Mouse (Mus musculus) MN1 (cell line): ENCODE data around the gene Gm10772.
"Not testable (repeated sequence)": the region's sequence is repeated elsewhere in the genome, so short reads cannot be mapped to it uniquely, and the experiment has no call there.

Experiments
- DNase-seq: peaks from one replicate; pipeline ENCODE4 v3.0.0-alpha.2; 2016; ENCODE audit warnings: low spot score

Gm10772 gene

DNA sequence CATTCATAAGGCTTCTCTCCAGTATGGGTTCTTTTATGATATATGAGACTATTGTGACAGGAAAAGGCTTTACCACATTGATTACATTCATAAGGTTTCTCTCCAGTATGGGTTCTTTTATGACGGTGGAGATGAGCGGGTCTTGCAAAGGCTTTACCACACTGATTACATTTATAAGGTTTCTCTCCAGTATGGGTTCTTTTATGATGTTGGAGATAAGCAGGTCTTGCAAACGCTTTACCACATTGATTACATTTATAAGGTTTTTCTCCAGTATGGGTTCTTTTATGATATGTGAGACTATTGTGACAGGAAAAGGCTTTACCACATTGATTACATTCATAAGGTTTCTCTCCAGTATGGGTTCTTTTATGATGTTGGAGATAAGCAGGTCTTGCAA lies at the start of gene Gm10772:
Gm10772 (minus strand) TSS at position 101 of the 400 bp plus-strand sequence.
- not testable (repeated sequence) for DNase-seq

DNA sequence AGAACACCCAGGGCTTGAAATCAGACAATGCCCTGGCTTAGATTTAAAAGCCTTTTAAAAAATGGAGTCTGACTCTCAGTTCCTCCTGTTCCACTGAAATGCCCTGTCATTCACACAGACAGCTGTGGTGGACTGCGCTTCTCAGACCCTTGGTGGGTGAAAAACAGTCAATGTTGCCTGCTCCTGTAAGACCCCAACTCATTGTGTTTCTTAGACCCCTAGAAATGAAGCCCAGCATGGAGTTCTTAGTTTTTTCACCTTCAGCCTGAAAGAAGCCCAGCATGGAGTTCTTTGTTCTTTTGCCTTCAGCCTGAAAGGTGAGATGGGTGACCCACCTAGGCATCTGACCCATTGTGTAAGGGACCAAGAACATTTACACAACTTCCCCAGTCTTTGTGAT lies 36.5 kb upstream of the Gm10772 start:
- not testable (repeated sequence) for DNase-seq

DNA sequence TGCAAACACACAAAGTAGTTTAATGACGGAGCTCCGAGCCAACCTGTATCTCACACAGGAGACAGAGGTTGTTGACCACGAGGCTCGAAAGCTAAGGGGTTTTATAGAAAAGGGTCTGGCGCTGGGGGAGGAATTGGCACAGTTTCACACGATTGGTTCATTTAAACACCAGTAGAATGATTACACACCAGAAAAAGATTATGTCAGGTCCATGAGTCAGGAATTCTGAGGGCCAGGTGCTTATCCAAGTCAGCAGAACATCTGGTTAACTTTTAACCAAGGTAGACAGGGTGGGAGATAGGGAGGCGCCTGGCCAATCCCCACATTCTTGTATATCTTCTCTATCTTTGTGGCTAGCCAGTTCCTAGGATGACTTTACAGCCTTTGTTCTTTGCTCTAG lies 35.8 kb upstream of the Gm10772 start:
- DNase-seq, result not testable (repeated sequence)

DNA sequence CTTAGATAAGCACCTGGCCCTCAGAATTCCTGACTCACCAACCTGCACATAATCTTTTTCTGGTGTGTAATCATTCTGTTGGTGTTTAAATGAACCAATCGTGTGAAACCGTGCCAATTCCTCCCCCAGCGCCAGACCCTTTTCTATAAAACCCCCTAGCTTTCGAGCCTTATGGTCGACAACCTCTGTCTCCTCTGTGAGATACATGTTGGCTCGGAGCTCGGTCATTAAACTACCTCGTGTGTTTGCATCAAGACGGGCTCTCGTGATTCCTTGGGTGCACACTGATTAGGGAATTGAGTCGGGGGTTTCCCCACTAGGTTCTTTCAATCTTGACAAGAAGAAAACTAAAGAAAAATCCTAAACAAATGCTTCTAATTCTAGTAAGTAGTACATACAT lies 13.0 kb downstream of the Gm10772 start:
- no peak for DNase-seq

DNA sequence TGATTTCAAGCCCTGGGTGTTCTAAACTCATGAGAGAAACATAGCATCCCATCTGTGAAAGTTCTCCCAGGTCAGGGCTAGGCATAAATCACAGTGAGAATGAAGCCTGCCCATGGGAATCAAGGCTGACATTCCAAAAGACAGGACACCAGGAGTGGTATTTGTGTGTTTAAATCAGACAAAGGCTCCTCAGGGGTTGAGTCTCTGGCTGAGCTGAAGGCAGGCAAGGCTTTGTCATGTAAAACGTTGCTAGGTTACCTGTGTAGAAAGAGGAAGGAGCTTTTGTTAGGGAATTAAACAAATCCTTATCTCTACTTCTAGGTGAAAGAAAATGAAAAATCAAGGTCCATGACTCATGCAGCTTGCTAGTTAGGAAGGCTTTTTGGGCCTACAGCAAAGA lies 13.6 kb downstream of the Gm10772 start:
- DNase-seq, result not testable (repeated sequence)

DNA sequence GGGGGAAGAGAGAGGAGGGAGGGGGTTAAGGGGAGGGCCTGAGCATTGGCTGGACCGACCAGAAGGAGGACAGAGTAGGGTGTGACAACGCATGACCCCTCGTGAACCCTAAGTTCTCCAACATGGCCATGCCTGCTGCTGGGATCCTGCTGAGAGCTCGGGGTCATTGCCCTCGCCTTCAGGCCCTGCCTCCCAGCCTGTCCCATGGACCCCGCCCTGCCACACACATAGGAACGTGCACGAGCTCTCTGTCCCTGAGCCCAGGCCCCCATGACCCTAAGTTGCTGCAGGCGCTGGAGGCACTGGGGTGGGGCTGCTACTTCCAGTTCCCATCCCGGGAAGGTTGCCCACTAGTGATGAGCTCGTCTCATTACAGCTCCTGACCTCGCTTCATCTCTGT lies 48.2 kb downstream of the Gm10772 start:
- not testable (repeated sequence) for DNase-seq
